Mouse (Mus musculus) cerebellum, adult 18-20 months (tissue): Measurements from ENCODE around the gene Pcp2.
A peak's percentile ranks its signal among the peaks of the same experiment; 100 is the strongest.
"Not testable (repeated sequence)": the region's sequence is repeated elsewhere in the genome, so short reads cannot be mapped to it uniquely, and the experiment has no call there.

Experiments used
- DNase-seq, 2 experiments: peaks; one replicate each; pipeline ENCODE4 v3.0.0; 2021

Pcp2 gene

DNA sequence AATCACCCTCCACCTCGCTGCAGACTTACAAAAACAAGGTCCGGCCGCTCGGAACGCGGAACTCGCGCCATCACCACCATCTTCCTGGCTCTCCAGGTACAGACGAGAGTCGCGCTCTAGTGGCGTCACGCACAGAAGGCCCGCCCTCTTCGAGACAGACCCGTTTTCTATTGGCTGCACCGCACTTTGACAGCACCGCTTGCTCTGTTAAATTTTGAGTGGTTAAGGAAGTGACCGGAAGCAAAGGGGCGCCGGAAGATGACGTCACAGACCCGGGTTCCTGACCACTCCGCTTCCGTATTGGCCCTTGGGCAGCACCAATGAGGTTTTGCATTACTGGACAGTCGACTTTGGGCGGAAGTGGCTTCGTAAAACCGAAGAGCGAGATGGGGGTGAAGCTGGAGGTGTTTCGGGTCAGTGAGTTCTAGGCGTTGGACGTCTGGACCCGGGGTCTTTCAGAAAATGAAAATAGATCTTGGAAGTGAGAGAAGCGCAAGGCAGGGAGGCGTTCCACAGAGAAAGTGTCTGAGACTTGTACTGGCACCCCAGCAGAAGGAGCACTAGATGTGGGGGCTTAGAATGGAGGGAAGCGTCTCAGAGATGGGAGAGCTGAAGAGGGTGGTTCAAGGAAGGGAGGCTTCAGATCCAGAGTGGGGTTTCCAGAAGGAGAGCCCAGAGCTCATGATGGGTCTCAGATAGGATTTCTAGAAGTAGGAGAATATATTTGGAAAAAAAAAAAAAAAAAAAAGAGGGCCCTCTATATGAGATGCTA lies 4.0 kb downstream of the Pcp2 start, which contains the start of the genes Xab2 and Pet100:
Gene Xab2, minus strand, starts transcription at position 118 of the 772 bp plus-strand sequence.
Gene Pet100, plus strand, starts transcription at position 350 of the 772 bp plus-strand sequence.
- DNase-seq: peak; percentile 98

DNA sequence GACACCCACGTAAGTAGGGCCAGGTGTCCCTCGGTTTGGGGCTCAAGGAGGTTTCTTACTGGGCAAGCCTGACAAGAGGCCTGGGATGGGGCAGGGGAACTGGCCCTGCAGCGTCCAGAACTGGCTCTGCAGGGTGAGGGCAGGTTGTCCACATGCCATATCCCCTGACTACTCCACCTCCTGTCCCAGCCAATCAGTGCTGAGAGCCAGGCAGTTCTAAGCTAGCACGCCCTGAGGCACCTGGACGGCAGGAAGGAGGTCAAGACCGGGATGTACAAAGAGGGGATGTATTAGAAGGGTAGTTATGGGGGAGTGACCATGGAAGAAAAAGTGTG lies 15.6 kb downstream of the Pcp2 start:
- no peak for DNase-seq

- no peak for DNase-seq
Measured at GRCm38 (mm10) chr8:3609046-3609815, 16.1 kb downstream of the Pcp2 start.

DNA sequence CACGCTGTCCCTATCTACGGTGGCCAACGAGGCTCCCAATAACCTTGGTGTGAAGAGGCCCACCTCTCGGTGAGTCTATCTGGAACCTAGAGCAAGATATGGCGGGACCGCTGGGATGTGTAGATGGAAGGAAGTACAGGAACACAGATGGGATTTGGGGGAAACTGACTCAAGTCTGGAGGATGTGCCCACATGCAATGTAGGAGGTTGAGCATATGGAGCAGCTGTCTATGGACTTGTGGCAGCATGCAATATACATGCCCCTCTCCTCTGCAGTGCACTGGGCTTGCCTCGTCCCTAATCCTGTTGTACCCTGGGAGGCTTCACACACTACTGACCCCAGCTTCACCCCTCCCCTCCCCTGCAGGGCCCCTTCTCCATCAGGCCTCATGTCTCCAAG lies 17.5 kb downstream of the Pcp2 start:
- no peak for DNase-seq

DNA sequence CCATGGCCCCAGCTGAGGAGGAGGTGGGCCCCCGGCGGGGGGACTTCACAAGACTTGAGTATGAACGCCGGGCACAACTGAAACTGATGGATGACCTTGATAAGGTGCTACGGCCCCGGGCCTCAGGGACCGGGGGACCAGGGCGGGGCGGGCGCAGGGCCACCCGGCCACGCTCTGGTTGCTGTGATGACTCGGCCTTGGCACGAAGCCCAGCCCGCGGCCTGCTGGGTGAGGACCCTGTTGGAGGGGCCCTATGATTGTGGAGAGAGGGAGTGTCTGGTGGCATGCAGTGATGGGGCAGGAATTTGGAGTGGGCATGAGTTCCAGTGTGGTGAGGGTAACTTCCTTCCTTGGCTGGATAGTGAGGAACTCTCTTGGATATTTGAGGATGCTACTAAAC lies 18.8 kb downstream of the Pcp2 start:
- DNase-seq: no peak

DNA sequence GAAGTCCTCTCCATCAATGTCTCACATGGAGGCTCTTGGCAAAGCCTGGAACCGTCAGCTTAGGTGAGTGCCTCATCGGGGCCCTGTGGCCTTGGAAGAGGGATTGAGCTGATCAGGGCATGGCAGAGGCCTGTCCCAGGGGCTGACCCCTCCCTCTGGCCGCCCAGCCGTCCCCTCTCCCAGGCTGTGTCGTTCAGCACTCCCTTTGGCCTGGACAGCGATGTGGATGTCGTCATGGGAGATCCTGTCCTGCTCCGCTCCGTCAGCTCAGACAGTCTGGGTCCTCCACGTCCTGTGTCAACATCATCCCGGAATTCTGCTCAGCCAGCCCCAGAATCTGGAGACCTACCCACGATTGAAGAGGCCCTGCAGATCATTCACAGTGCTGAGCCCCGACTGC lies 21.9 kb downstream of the Pcp2 start:
- DNase-seq: no peak

- DNase-seq: no peak
Measured at GRCm38 (mm10) chr8:3600401-3600800, 24.9 kb downstream of the Pcp2 start.

DNA sequence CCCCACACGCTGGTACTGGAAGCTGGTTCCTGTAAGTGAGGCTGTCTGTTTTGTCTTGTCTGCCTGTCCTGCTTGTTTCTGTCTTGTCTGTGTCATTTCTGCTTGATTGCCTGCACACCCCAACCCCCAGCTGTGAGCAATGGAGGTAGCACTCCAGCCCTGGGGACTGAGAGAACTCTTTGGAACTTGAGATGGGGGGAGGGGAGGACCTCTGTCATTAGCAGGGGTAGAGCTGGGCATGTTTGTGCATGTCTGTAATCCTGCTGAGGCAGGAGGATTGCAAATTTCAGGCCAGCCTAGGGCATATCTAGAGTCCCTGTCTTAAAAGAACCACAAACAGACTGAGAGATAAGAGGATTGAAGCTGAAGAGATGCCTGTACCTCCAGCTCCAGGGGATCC lies 26.1 kb downstream of the Pcp2 start:
- DNase-seq: no peak

GRCm38 (mm10) chr8:3598054-3598453 lies 27.3 kb downstream of the Pcp2 start:
- no peak for DNase-seq

- DNase-seq: no peak
Measured at GRCm38 (mm10) chr8:3594466-3594865, 30.9 kb downstream of the Pcp2 start.

DNA sequence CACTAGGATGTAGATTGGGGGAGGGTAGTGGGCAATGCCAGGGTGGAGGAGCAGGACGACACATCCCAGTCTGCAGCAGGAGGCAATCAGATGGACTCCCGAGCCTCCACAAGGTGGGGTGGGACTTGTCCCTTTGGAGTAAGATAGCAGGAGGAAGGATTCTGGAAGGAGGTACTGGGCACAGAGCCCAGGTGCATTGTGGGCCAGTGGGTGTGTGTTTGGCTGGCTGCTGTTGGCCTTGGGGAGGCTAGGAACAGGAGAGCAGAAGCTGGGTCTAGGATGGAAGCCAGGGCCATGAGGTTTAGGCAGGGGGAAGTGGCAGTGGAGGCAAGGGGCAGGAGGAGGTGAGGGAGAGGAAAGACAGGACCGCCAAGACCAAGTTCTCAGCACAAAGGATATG lies 31.9 kb downstream of the Pcp2 start:
- peak in 1 of 2 experiments; percentile 36 for DNase-seq

GRCm38 (mm10) chr8:3588258-3588633 lies 37.1 kb downstream of the Pcp2 start:
- peak in 1 of 2 experiments; percentile 44 for DNase-seq

DNA sequence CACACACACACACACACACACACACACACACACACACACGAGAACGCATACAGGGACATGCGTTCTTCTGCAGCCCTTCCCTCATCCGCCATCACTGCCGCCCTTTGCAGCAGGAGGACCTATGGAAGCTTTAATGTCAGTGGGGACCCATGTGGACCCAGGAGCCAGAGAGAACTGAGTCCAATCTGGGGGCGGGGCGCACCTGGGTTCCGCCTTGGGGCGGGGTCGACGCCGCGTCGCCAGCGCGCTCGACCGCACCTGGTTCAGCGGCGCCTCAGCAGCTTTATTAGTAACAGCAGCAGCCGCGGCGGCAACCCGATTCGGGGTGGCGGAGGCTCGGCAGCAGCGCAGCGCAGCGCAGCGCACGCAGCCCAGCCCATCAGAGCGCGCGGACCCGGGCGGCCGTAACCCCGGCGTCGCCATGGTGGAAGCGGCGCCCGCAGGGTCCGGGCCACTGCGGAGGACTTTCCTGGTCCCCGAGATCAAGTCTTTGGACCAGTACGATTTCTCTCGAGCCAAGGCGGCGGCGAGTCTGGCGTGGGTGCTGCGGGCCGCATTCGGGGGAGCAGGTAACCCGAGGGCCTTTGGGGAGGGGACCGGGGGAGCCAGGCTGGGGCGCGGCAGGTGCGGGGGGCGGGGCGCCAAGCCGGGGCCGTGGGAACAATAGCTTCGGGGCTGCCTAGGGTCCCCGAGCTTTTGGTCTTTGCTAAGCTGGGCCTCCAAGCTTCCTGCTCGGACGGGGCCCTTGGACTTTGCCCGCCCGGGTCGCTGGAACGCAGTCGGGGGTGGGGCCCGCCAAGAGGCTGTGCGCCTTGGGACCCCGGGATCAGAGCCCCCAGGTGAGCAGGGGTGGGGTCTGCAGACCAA lies 37.7 kb downstream of the Pcp2 start:
- DNase-seq: peak; percentile 76 to 84

GRCm38 (mm10) chr8:3586993-3587390 lies 38.4 kb downstream of the Pcp2 start, which contains the start of gene Camsap3:
Gene Camsap3, plus strand, starts transcription at chr8:3587293.
- no peak for DNase-seq

GRCm38 (mm10) chr8:3586452-3586851 lies 38.9 kb downstream of the Pcp2 start:
- DNase-seq: no peak

GRCm38 (mm10) chr8:3581961-3582360 lies 43.4 kb downstream of the Pcp2 start:
- DNase-seq: not testable (repeated sequence)

DNA sequence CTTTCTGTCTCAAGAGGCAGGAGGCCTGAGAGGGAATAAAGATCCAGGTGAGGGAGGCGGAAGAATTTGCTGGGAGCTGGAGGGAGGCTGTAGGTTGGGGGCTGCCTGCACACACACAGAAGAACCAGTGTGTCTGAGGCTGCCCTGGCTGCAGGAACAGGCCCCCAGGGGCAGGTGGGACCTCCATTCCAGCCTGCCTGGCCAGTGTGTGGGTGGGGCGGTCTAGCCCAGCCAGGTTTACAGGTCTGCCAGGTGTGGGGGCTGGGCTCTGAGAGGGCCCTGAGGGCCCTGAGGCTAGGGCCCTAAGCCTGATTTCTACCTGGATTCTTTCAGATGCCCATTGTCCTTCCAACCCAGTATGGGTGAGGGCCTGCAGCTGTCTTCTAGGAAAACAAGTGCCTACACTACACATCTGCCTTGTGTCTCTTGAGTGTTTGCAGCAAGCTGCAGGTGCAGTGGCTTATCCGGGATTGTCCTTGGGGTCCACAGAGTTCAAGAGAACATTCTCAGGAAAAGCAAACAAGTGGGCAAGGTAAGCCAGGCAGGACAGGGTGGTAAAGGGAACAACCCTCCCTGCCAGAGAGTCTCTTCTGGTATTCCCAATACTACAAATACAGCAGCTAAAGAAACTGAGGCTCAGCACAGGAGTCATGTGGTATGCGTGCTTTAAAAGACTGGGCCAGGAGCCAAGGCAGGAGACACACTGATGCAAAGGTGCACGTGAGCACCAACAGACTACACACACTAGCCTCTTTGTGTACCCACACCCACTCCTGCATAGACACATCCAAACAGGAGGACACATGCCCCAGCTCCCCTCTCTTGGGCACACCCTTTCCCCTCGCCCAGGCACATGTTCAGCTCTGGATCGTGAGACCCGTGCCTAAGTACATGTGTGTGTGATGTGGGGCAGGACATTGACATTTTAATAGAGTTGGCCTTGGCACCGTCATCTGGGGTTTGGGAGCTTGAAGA lies 45.7 kb downstream of the Pcp2 start:
- no peak for DNase-seq

DNA sequence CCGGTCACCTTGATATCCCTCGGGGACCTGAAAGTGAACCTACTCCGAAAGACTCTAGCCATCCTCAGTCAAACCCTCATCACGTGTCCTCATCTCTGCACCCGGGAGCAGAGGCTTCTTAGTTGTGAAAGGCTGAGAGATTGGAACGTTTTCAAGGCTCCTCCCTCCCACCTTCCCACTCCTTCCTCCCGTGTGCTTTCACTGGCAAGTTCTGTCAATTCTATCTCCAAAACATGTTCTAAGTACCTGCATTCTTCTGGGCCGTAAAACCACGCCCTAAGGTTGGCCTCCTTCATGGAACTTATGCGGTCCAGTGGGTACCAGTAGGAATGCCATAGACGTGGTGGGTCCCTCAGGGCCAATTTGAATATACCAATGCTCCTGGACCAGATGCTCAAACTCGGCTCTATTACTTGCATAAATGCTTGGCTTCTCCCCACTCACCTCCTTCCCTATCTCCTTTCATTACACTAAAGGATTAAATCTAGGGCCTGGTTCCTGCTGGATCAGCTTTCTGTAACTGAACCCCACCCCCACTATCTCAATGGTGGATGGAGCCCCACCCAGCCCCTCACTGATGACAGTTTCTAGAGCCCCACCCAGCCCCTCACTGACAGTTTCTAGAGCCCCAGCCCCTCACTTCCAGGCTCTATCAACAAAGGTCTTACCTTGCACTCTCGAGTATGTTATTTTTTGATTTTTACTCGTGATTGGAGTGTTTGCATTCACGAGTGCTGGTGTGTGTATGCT lies 49.0 kb downstream of the Pcp2 start:
- no peak for DNase-seq

DNA sequence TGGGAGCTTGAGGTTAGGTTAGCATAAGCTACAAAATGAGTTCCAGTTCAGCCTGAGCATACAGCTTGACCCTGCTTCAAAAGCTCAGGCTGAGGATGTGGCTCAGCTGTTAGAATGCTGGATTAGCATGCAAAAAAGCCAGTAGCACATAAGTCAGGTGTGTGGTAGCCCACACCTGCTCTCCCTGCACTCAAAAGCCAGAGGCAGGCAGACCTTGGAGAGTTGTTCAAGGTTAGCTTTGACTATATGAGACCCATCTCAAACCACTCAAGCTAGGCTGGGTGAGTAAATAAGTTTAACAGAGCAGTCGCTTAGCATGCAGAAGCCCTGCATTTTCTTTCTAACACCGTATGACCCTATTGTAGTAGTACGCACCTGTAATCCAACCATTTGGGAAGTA lies 50.8 kb downstream of the Pcp2 start:
- DNase-seq: no peak
